Mouse (Mus musculus): ENCODE results near the gene Gatad2a.
A peak's percentile ranks its signal among the peaks of the same experiment; 100 is the strongest.

Gene Gatad2a

DNA sequence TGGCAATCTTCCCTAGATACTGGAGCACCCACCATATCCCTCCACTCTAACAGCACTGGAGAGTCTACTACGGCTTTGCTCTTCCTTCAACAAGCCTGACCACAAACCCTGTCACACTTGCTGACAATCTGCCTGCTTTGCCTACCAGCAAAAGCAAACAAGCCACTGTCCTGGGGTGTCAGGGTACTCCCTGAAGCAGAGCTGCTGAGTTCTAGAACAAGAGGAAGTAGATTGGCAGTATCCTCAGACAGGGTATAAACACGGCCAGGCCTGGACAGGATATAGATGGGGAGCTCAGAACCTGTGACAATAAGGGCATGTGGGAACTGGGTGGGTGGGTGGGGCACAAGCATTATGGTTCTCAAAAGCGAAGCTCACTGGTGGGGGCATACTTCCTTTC is 58.7 kb downstream of the Gatad2a start:
- DNase-seq (ENCODE audit: low spot score in 2 of 2) = no peak

DNA sequence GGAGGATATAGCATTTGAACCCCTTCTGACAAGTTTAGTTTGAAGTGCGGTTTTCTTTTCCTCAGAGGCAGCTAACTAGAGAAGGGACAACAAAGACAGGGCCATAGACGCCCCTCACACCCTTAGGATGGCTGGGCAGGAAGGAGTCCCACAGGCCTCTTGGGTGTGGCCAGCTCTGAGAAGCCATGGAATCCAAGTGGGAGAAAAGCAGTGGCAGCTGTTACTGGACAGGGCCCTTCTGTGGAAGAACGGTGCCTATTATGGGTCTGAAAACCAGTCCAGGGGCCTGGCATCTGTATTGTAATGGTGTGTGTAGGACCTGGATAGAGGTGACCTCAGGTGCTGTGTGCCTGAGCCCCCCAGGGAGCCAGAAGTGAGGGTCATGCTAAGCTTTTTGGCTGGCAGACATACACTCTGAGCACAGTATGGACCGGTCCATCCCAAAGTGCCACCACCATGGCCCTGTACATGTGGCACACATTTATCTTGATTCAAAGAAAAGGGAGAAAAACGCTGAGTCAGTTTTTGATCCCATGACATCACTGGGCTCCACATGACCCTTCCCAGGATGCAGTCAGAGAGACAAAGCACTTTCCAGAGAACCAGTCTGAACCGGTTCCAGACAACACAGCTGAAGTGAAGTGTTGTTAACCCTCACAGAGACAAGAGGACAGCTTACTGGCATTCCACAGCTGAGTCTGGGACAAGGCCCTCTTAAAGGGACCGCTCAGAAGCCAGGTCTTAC is 60.0 kb downstream of the Gatad2a start:
- DNase-seq (ENCODE audit: low spot score in 2 of 2) = peak in 1 of 2 experiments; percentile 28

DNA sequence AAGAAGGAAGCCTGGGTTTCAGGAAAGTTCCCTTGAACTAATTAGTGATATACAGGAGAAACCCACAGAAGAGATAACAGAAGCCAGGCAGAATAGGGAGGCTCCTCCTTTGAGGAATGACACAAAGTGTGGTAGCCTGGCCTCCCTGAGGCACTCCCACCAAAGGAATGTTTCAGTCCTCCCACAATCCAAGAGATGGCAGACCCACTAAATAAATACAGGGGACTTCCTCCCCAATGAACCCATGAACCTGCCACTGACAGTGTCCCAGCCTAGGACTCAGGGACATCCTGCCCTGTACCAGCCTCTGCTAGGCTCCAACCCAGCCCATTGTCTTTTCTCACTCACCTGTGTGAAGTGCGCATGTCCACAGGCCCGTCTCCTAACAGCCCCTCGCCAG is 60.8 kb downstream of the Gatad2a start:
- DNase-seq (ENCODE audit: low spot score in 2 of 2) = no peak

DNA sequence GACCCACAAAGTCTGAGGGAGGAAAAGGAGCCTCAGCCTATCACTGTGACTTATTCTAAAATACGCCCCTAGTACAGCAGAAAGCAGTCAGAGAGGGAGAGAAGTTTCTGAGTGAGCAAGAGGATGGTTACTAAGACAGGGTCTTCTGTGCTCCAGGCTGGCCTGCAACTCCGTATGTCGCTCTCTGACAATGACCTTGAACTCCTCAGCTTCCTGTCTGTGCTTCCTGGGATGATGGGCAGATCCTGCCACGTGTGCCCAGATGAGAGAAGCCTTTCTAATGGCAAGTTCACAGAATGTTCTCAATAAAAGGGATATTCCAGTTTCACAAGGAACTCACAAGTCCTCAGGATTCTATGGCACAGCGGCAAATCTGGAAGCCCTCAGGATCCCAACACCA is 61.6 kb downstream of the Gatad2a start:
- DNase-seq (ENCODE audit: low spot score in 2 of 2) = no peak

DNA sequence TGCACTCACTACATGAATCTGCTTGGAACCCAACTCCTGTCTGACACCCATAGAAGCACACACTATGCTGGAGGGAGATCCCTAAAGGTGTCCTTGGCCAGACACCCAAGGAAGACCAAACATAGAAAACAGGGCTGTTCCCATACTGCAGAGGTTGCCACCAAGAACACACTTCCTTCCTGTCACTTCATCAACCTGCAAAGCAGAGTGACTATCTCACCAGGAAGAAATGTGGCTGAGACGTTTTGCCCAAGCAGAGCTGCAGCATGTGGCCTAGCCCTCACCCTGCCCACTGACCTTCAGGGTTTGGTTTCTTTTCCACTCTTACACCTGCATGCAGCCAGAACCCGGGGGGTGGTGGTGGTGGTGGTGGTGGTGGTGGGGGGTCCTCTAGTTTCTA is 62.4 kb downstream of the Gatad2a start:
- no peak for DNase-seq (ENCODE audit: low spot score in 2 of 2)

DNA sequence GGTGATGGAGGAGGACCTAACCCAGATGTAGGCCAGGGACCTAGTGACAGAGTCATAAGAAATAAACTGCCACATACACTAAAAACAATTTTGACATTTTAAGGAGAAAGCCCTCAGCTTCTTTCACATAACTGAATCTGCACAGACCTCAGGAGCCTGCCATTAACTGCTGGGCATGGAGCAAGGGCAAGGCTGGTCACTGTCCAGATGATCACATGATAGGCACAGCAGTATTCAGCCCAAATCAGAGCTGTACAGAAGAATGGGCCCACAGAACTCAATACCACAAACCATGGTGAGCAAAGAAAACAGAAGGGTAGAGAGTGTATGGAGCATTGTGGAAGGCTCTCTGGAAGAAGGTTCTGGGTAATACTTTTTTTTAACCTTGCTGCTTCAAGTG is 69.3 kb downstream of the Gatad2a start:
- DNase-seq (ENCODE audit: low spot score in 2 of 2) = no peak

DNA sequence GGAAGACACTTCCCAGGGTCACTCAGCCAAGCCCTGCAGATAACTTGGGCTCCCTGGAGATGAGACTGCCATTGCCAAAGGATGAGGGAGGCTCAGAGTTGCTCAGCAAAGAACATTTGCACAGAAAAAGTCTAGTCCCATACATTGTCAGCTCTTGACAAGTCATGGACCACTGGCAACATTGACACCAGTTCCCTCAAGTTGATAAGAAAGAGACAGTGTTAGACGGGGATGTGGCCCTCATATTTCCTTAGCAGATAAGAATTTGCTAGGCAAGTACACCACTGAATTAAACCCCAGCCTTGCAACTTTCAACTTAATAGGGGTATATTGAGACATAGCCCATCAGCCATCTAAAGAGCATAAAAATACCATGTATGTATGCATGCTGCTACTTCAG is 72.2 kb downstream of the Gatad2a start:
- DNase-seq (ENCODE audit: low spot score in 2 of 2) = no peak

DNA sequence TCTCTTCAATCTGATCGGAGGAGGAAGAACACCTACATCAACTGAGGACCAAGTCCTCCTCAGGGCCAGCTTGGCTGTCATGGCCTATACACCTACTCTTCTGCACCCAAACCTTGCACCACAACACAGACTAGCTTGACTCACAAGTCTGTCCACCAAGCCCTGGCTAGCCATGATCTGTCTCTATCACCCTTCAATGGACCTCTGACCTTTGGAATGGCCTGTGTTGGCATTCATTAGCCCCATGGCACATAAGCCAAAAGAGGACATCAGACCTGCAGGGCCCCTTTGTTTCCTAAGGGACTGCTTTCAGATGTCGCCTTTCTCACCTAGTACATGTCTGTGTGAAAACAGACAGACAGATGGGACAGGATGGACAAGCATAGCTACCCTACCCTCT is 75.0 kb downstream of the Gatad2a start:
- DNase-seq (ENCODE audit: low spot score in 2 of 2) = no peak

DNA sequence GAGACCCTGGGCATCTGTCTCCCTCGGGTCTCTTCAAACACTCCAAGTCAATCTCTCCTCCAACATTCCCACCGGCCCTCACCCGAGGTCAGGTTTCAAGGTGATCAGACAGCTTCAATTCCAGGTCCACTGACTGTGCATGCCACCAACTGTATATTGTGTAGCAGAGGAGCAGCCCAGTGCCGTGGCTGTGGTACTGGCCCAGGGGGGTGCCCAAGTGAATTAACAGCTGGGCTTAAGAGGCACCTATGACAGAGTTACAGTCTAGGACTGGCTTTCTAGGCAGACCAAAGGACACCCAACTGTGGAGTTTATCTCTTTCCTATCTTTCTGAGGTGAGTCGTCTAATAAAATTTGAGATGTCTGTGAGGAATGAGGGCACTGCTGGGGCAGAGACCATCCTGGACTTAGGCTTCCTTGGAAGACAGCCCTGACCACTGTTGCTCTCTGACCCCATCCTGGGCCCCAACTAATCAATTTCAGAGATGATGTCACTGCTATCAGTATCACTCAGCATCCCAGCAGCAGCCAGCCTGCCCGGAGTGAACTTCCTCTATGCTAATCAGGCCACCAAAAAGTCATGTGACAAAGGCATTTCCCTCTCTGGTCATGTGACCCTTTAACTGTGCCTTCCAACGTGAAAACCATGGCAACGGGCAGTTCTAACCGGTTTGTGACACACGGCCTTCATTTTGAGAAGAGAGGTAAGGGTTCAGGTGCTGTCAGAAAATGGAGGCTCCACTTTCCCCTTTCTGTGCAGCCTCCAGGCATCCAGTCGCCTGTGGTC is 76.1 kb downstream of the Gatad2a start:
- DNase-seq (ENCODE audit: low spot score in 2 of 2) = peak in 1 of 2 experiments; percentile 52

DNA sequence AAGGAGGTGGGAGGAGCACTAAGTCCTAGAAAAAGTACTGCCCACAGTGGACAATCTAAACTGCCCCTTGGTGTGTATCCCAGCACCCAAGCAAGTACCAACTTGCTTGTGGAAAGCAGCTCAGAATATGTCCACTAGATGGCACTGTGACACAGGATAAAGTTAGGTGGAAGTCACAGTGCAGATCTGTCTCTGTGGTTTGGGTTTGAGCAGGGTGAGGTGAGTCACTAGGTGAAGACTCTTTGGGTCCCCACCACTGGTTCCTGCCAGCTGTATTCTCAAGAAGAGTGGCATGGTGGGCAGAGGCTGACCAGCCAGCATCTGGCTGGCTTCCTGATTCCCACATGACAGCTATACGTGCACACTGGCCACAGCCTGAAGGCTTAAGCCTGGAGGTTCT is 77.2 kb downstream of the Gatad2a start:
- peak; percentile 61 to 62 for DNase-seq (ENCODE audit: low spot score in 2 of 2)

DNA sequence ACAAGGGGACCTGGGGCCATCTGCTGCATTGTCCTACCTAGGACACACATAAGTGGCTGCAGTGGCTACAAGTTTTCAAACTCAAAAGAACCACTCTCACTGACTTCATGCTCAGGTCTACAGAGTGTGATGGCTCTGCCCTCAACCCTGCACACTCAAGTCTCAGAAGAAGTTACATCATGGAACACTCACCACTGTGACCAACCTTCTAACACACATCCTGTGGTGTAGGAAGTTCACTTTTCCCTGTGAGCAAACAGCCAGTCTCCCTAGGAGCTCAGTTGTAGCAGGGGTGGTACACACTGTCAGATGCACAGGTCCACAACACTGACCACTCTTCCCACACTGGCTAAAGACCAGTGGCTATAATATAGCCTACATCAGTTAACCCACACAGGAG is 77.7 kb downstream of the Gatad2a start:
- DNase-seq (ENCODE audit: low spot score in 2 of 2) = no peak

DNA sequence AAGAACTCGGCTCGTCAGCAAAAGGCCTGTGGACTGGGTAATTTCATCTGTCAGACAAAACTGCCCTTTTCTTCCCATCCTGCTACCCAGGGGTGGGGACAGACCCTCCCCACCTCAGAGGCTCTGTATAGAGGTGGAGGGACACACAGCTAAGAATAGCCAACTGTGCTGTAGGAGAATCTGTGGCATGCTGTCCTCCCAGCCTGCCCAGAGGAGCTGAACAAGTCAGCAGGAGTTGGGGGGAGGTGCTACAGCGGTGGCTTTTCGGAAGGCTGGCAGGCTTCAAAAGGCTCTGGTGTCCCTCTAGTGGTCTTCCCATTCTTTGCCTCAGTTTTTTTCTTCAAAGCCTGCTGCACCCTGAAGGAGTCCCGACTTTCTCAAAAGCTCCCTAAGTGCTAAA is 80.4 kb downstream of the Gatad2a start:
- no peak for DNase-seq (ENCODE audit: low spot score in 2 of 2)

DNA sequence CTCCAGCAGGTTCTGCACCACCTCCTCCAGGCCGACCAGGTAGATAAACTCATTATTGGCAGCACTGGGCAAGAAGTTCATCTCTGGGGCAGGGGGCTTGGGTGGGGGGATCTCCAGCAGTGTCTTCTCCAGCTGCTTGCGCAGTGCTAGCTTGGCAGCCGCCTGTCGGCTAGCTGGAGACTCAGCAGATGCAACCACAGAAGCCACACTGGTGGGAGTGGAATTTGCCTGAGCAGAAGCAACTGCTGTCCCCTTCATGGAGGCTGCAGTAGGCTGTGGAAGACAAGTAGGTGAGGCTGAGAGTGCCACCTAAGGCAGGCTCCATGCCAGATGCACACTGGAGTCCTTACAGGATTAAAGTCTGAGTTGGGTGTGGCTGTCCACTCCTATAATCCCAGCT is 81.7 kb downstream of the Gatad2a start:
- no peak for DNase-seq (ENCODE audit: low spot score in 2 of 2)

DNA sequence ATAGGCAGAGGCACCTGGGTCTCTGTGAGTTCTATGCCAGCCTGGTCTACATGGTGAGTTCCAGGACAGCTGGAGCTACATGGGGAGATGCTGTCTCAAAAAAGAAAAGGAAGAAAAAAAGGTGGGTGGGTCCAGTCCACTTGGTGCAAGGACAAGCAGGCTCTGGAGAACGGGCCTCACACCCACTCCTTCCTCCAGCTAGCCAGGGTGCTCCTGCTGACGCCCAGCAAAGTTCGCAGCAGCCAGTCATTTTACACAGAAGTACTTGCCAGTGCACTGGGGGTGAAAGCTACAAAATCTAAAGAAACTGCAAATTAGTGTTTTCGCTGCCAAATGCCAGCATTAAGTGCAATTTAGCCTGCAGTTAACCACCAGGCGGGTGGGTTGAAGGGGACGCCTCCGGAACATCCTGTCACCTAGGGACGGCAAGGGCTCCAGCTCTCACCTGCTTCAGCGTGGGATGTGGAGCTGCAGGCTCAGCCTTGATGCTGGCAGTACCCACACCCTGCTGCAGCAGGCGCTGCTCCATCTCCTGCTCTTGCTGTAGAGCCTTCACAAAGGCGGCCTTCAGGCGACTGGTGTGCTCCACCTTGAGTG is 83.6 kb downstream of the Gatad2a start:
- DNase-seq (ENCODE audit: low spot score in 2 of 2) = no peak

DNA sequence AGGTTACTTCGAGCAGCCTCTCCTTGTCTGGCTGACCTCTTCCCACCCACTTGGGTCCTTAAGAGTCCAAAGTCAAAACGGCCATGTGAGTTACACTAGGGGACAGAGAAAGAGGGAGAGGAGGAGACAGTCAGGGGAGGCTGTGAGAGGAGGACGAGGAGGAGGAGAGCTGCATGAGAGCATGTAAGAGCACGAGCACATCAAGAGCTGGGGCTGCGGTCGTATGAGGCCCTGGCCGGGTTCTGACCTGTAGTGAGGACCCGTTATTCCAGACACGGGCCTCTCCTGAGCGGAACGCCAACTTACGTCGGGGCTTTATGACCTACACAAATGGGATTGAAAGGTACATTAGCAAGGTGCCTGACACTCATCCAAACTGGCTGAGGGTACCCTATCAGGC is 84.3 kb downstream of the Gatad2a start:
- no peak for DNase-seq (ENCODE audit: low spot score in 2 of 2)

DNA sequence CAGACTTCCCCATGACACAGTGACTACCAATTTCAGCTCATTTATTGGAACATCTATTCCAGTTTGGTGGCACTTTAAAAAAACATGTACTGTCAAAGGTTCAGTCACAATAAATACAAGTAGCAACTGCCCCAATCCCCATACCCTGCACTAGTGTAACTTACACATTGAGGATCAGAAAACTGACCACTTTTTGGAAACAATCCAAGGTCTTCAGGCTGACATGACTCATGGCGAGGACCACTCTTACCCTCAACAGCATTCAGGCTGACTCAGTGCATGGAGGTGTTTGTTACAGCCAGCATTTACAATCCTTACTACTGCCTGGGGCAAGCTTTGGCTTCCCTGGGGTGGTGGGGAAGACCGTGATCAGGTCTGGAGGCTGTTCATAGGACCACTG is 89.1 kb downstream of the Gatad2a start:
- no peak for DNase-seq (ENCODE audit: low spot score in 2 of 2)

DNA sequence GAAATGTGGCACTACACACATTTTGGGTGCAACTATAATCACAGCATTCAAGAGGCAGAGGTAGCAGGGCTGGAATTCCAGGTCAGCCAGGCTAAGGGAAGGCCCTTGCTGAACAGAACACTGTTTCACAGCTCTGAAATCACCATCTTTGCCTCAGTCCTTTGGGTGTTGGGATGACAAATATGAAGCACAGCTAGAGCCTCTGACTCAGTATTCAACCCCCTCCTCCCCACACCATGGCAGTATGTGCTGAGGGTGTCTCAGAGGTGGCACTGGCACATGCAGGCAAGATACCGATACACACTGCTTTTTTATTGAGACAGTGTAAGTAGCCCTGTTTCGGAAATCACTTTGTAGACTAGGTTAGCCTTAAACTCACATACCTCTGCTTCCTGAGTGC is 89.9 kb downstream of the Gatad2a start:
- DNase-seq (ENCODE audit: low spot score in 2 of 2) = no peak

DNA sequence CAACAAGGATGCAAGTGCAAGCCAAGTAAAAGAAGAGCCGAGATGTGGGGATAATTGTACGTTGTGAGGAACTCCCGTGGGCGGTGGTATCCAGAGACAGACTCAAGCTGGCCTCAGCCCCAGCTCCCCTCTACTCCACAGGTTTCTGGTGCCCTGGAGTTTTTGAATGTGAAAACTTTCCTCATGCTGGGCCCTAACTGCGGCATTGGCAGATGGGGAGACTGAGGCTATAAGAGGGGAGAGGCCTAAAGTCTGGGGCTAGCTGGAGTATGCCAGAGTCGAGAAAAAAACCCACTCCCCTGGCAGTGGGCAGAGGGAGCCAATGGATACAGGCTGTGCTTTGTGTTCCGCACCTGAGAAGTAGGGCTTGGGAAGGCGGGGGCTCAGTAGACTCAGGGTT is 92.1 kb downstream of the Gatad2a start:
- no peak for DNase-seq (ENCODE audit: low spot score in 2 of 2)

DNA sequence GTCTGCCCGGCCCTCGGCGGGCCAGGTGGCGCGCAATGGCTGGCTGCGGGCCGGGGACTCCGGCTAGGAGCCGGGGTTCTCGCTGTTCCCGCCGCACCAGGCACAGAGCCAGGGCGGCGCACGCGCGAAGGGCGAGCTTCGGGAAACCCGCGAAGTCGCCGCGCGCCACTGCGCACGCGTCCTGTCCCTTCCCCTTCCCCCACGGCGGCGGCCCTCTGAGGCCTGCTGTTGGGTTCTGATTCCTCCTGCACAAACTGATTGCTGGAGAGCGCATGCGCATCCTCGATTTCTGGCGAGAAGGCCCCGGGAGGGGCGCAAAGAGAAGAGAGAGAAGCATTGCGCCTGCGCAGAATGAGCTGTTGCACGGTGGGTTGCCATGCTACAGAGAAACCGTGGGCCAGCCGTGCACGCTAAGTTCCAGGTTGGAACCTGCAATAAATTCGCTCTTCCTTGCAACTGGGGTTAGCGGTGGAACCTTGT is 93.1 kb downstream of the Gatad2a start:
- peak; percentile 96 to 99 for DNase-seq (ENCODE audit: low spot score in 2 of 2)

DNA sequence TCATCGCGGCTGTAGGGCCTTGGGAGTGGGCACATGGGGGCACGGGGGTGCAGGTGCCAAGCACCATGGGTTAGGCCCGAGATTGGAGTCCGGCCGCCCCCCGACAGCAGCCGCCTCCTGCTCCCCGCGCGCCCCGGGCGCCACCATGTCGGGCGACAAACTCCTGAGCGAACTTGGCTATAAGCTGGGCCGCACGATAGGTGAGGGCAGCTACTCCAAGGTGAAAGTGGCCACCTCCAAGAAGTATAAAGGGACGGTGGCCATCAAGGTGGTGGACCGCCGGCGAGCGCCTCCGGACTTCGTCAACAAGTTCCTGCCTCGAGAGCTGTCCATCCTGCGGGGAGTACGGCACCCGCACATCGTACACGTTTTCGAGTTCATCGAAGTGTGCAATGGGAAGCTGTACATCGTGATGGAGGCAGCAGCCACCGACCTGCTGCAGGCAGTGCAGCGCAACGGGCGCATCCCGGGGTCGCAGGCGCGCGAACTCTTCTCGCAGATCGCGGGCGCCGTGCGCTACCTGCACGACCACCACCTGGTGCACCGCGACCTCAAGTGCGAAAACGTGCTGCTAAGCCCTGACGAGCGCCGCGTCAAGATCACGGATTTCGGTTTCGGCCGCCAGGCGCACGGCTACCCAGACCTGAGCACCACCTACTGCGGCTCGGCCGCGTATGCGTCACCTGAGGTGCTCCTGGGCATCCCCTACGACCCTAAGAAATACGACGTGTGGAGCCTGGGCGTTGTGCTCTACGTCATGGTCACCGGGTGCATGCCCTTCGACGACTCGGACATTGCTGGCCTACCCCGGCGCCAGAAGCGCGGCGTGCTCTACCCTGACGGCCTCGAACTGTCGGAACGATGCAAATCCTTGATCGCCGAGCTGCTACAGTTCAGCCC is 93.8 kb downstream of the Gatad2a start, which contains the start of the genes Tssk6, Ndufa13 and Yjefn3:
Gene Tssk6 (plus strand): TSS at position 22 of the 900 bp plus-strand sequence.
Gene Ndufa13 (minus strand): TSS at position 396 of the 900 bp plus-strand sequence.
Gene Yjefn3 (minus strand): TSS at position 550 of the 900 bp plus-strand sequence.
- DNase-seq (ENCODE audit: low spot score in 2 of 2) = peak; percentile 32 to 37

DNA sequence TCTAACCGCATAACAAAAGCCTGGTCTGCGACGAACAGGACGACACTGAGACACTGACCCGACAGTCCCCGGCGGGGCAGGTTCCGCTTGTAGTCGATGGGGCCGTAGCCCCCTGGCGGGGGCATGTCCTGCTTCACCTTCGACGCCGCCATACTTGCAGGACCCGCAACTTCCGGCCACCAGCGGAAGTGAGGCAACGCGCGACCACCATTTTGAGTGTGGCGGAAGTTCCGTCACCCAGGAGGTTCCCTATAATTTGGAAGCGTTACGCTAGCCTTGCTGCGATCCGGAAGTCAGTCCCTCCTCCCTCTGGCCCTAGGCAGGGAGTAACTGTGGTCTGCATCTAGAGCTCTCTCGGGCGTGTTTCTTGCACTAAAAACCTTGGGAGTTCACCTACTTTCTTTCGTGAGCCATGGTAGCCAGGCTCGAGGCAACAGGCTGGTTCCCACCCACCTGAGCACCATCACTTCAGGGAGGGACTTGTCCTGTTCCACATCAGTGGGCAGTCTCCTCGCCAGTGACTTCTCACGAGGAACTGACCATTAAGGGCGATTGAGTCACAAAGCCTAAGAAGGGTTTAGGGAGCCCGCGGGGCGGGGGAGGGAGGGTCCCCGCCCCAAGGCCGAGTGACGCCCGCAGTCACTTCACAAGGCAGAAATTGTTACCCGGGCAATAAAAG is 94.6 kb downstream of the Gatad2a start:
- peak; percentile 98 to 99 for DNase-seq (ENCODE audit: low spot score in 2 of 2)
